Mouse (Mus musculus) layer of hippocampus, adult 9-11 months (tissue): ENCODE measurements around the gene Gm10447.

ENCODE experiments used
- DNase-seq: peaks from one replicate; pipeline ENCODE4 v3.0.0; 2022

Gene Gm10447

DNA sequence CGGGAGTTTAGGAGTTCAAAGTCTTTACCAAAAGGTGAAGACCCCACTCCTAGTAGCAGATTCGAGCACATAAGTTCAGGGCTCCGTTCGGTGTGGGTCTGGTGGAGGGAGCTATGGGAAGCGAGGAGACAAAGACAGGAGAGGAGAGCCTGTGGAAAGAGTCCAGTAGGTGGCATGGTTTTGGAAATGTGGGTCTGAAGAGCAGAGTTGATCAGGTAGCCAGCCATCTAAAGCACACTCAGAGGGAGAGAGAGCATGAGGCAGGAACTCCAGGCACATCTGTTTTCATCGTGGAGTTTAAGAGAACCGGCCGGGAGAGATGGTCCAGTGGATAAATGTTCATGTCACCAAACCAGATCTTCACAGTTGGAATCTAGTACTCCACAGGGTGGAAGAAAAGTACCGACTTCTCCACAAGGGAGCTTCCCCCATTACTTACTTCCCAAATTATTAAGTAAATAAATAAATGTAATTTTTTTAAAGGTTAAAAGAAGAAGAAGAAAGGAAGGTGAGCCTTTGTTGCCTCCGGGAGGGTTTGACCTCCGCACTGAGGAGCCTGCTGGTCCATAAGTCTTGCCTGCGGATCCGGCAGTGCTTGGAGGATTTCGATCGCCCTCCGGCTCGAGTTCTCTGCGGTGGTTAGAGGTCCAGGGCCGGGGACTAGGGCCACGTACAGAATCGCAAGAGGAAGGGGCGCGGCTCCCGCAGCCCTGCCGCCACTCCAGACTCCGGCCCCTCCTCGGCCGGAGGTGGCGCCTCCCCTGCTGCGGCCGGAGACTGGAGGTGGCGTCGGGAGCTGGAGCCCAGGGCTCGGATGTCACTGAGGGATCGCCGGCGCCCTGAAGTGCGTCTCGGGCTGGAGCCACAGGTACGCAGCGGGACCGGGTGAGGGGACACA lies at the start of gene Gm10447, which contains the start of gene Shroom1:
Gm10447 (minus strand) TSS at position 637 of the 898 bp plus-strand sequence.
Shroom1 (plus strand) TSS at position 732 of the 898 bp plus-strand sequence.
- no peak for DNase-seq

- DNase-seq: no peak
Observed at GRCm38 (mm10) chr11:53505026-53505663, 48.2 kb upstream of the Gm10447 start.

GRCm38 (mm10) chr11:53504376-53504775 lies 47.5 kb upstream of the Gm10447 start:
- no peak for DNase-seq

DNA sequence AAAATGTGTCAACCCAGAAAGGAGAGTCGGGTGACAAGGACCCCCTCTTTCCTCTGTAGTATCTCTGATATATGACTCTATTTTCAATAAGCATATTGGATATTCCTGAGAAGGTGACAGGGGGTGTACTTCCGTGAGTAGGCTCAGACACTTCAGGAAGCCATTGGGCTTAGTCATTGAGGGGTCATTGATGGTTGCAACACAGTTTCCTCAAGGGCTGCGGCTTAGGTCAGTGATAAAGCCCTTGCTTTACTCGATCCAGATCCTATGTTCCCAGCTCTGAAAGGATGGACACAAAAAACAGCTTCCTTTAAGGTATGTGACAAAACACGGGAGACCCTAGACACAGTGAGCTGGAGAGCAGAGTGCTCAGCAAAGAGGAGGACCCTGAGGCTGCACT lies 46.8 kb upstream of the Gm10447 start:
- DNase-seq: no peak

DNA sequence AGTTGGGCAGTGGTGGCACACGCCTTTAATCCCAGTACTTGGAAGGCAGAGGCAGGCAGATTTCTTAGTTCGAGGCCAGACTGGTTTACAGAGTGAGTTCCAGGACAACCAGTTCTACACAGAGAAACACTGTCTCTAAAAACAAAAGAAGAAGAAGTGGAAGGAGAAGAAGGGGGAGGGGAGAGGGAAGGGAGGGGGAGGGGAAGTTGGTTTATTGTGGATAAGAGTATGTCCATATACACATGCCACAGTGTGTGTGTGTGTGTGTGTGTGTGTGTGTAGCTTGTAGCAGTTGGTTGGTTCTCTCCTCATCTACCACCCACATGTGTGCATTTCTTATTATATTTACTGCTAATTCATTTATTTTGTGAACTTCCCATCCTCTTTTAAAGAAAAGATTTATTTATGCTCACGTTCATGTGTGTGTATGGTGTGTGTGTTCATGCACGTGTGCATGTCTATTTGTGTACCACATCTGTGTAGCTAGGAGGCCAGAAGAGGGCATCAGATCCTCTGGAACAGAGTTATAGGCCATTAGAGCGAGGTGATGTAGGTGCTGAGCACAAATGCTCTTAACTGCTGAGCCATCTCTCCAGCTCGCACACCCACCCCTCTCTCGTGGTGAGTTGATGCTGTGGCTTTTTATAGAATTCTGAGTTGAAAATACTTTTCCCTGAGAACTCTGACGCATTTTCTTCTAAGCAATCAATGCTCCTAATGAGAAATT lies 45.3 kb upstream of the Gm10447 start:
- DNase-seq: no peak

GRCm38 (mm10) chr11:53500569-53500968 lies 43.7 kb upstream of the Gm10447 start:
- DNase-seq: no peak

- peak; percentile 69 for DNase-seq
Observed at GRCm38 (mm10) chr11:53496946-53497345, 40.0 kb upstream of the Gm10447 start.

- DNase-seq: no peak
Observed at GRCm38 (mm10) chr11:53495417-53495816, 38.5 kb upstream of the Gm10447 start.

DNA sequence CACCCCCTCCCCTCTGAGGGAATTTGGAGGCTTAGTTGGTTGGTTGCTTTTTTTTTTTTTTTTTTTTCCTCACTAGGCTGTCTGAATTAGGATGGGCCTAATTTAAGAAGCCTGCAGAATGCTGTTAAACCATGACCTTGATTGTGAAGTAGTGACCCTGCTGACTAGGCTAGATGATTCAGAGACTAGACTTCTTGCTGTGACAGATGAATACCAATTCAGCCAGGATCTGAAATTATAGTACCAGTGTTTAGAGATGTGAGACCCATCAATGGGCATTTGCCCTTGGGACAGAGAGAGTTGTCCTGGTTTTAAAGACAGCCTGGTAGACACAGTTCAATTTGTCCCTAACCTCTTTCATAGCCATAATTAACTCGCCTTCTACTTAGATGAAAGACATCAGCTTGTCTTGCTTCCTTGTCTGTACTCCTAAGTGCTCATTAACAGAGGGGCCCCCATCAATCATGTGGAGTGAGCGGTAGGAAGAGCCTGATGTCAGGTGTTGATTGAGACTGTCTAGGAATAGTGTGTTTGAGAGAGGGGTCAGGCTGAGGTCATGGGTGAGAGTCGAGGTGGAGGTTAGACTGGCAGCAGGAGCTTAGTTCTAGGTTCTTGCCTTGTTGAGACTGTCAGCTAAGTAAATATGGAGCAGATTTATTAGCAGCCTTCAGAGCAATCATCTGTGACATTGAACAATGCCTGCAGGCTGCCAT lies 36.5 kb upstream of the Gm10447 start:
- DNase-seq: no peak

GRCm38 (mm10) chr11:53491954-53492401 lies 35.1 kb upstream of the Gm10447 start:
- DNase-seq: no peak

DNA sequence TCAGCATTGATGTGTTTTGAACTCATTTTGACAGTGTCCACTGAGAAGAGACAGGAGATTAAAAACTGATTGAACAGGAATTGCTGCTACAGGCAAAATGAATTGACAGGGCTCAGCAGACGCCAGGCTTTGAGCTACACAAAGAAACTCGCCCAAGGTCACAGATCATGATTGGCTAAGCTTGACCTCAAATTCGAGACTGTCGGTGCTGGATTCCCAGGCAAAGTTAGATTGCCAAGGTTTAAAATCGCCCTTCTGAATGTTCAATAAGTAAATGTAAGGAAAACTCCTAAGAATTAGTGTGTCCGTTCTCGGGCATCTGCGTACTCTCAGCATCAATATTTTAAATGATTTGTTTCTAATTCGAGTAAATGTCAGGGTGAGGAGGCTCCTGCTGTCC lies 32.5 kb upstream of the Gm10447 start:
- no peak for DNase-seq

GRCm38 (mm10) chr11:53489007-53489406 lies 32.1 kb upstream of the Gm10447 start:
- DNase-seq: no peak

- no peak for DNase-seq
Observed at GRCm38 (mm10) chr11:53486822-53487594, 30.1 kb upstream of the Gm10447 start.

DNA sequence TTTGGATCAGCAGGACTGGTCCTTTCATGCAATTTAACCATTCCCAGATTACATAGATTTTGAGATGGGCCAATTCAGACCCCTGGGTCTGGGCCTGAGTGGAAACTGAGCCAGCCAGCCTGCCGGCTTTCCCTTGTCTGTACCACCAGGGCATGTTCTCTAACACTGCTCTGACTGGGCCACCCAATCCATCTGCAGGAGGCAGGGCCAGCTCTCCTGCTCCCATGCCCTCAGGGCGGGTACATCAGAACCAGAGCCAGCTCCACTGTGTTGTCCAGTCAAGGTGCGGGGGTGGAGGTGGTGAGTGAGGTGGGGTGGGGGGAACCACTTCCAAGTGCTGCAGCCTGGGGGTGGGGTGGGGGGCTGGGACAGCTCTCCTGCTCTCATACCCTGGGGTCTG lies 29.4 kb upstream of the Gm10447 start:
- DNase-seq: no peak

GRCm38 (mm10) chr11:53485719-53486118 lies 28.8 kb upstream of the Gm10447 start:
- no peak for DNase-seq

- no peak for DNase-seq
Observed at GRCm38 (mm10) chr11:53483159-53483891, 26.4 kb upstream of the Gm10447 start.

DNA sequence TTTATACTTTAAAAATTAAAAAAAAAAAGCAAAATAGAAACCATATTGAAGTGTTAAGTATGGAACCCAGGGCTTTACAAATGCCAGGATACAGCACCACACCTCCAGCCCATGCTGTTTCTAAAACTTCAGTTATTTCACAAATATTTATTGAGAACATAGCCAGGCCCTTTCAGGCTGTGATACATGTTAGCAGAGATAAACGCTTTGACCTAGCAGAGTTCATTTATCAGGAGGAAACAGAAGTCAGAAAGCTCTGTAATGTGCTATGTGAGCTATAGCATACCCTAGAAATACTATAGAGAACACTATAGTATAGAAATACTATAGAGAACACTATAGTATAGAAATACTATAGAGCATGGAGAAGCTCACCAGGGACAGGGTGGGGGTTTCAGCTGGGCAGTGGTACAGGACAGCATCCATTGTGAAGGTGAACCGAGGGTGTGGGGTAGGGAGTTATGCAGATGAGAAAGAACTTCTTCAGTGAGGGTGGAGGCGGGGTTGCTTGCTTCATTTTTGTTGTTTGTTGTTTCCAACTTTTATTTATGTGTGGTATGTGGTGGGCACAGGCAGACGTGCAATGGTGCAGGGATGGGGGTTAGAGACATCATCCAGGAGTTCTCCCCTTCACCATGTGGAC lies 24.3 kb upstream of the Gm10447 start:
- no peak for DNase-seq

- peak; percentile 79 for DNase-seq
Observed at GRCm38 (mm10) chr11:53479783-53480301, 22.9 kb upstream of the Gm10447 start, which contains the start of the genes Gm9945 and Sowaha. Gene Gm9945, plus strand, starts transcription at chr11:53480166. Gene Sowaha, minus strand, starts transcription at chr11:53480274.

- no peak for DNase-seq
Observed at GRCm38 (mm10) chr11:53479171-53479782, 22.4 kb upstream of the Gm10447 start.
